Mouse (Mus musculus) CH12.LX (cell line): ENCODE data around the gene Dock3. TPM values are rescaled to one million over a fixed set of nuclear protein-coding genes. Genes with fewer than 3 reads are reported as not detected.

ENCODE experiments used
- DNase-seq: peaks from one replicate; pipeline ENCODE4 v3.0.0-alpha.2; 2013; ENCODE audit errors: extremely low read depth
- H3K27ac ChIP-seq: 2 replicates; pipeline ENCODE4 v1.5.1; 2012; ENCODE audit warnings: low read depth, mild to moderate bottlenecking, control low read depth, moderate library complexity; ENCODE audit not compliant: insufficient read depth
- H3K27me3 ChIP-seq: replicated peaks from 2 replicates; pipeline ENCODE3; 2012; ENCODE audit warnings: inconsistent platforms
- H3K36me3 ChIP-seq, 2 experiments: replicated peaks in 1 of 2; 2 replicates each; pipeline versions ENCODE3 to v1.6.1; 2012; ENCODE audit warnings: inconsistent platforms in 1 of 2, low read length in 1 of 2, mild to moderate bottlenecking in 1 of 2, mixed read lengths in 1 of 2, moderate library complexity in 1 of 2; ENCODE audit not compliant: control insufficient read depth in 1 of 2, insufficient read depth in 1 of 2
- H3K4me1 ChIP-seq, 2 experiments: 2 replicates each; pipeline ENCODE4 v1.6.1; 2012; ENCODE audit warnings: inconsistent platforms in 1 of 2, moderate library complexity in 1 of 2; ENCODE audit not compliant: insufficient read depth in 2 of 2, control insufficient read depth in 1 of 2
- H3K4me2 ChIP-seq: 2 replicates; pipeline ENCODE4 v1.6.1; 2012; ENCODE audit warnings: low read depth, mild to moderate bottlenecking, control low read depth; ENCODE audit not compliant: poor library complexity, insufficient read depth, severe bottlenecking
- H3K4me3 ChIP-seq, 3 experiments: fragments of 150-350 bp in 1 of 3; sonication (generic) in 1 of 3; replicated peaks in 1 of 3; 2 replicates each; pipeline versions ENCODE3 to v1.5.1; 2011 to 2012; ENCODE audit warnings: low read depth in 2 of 3, low read length in 2 of 3, mild to moderate bottlenecking in 2 of 3, moderate library complexity in 2 of 3, control low read depth in 1 of 3, improper control_type of control experiment in 1 of 3, inconsistent platforms in 1 of 3, mixed read lengths in 1 of 3; ENCODE audit not compliant: poor library complexity in 1 of 3
- H3K79me2 ChIP-seq: replicated peaks from 2 replicates; pipeline ENCODE4 v1.6.1; 2012; ENCODE audit warnings: mild to moderate bottlenecking, moderate library complexity; ENCODE audit not compliant: control insufficient read depth, poor library complexity, insufficient read depth, severe bottlenecking; ENCODE audit errors: extremely low read depth
- H3K9ac ChIP-seq: 2 replicates; pipeline ENCODE4 v1.6.1; 2012; ENCODE audit warnings: low read depth, mild to moderate bottlenecking, control low read depth, moderate library complexity; ENCODE audit not compliant: insufficient read depth
- H3K9me3 ChIP-seq: replicated peaks from 2 replicates; pipeline ENCODE3; 2012; ENCODE audit warnings: low read length, inconsistent platforms, mixed read lengths
- BHLHE40 ChIP-seq: IDR thresholded peaks from 2 replicates; pipeline ENCODE4 v1.6.1; 2011; ENCODE audit warnings: mild to moderate bottlenecking, low read depth, low read length, improper control_type of control experiment
- ELF1 ChIP-seq: IDR thresholded peaks from 2 replicates; pipeline ENCODE4 v1.6.1; 2014; ENCODE audit warnings: low read depth, mild to moderate bottlenecking, inconsistent platforms, low read length, improper control_type of control experiment
- EP300 ChIP-seq: IDR thresholded peaks from 2 replicates; pipeline ENCODE4 v1.6.1; 2011; ENCODE audit warnings: low read length, improper control_type of control experiment
- ETS1 ChIP-seq: conservative IDR thresholded peaks from 2 replicates; pipeline ENCODE4 v1.6.1; 2012; ENCODE audit warnings: low read depth, mild to moderate bottlenecking, inconsistent platforms, low read length, improper control_type of control experiment, moderate library complexity
- GABPA ChIP-seq: IDR thresholded peaks from 2 replicates; pipeline ENCODE4 v1.6.1; 2012; ENCODE audit warnings: low read depth, low read length, improper control_type of control experiment, inconsistent platforms; ENCODE audit not compliant: insufficient replicate concordance
- HCFC1 ChIP-seq: IDR thresholded peaks from 2 replicates; pipeline ENCODE4 v1.6.1; 2012; ENCODE audit warnings: low read depth, mild to moderate bottlenecking, inconsistent platforms, low read length, improper control_type of control experiment
- IRF4 ChIP-seq: IDR thresholded peaks from 2 replicates; pipeline ENCODE4 v1.6.1; 2014; ENCODE audit warnings: low read depth, mild to moderate bottlenecking, inconsistent platforms, low read length, improper control_type of control experiment
- JUN ChIP-seq: IDR thresholded peaks from 2 replicates; pipeline ENCODE4 v1.6.1; 2011; ENCODE audit warnings: low read depth, mild to moderate bottlenecking, low read length, improper control_type of control experiment, moderate library complexity; ENCODE audit not compliant: insufficient read depth
- JUND ChIP-seq: conservative IDR thresholded peaks from 2 replicates; pipeline ENCODE4 v1.6.1; 2011; ENCODE audit warnings: low read depth, low read length, improper control_type of control experiment
- KAT2A ChIP-seq: IDR thresholded peaks from 2 replicates; pipeline ENCODE4 v1.6.1; 2012; ENCODE audit warnings: low read length, improper control_type of control experiment, inconsistent platforms; ENCODE audit not compliant: insufficient replicate concordance
- MAFK ChIP-seq: IDR thresholded peaks from 2 replicates; pipeline ENCODE4 v1.6.1; 2011; ENCODE audit warnings: low read length, improper control_type of control experiment; ENCODE audit not compliant: insufficient replicate concordance
- MAX ChIP-seq: IDR thresholded peaks from 2 replicates; pipeline ENCODE4 v1.6.1; 2011; ENCODE audit warnings: low read length, improper control_type of control experiment
- MAZ ChIP-seq: IDR thresholded peaks from 2 replicates; pipeline ENCODE4 v1.6.1; 2012; ENCODE audit warnings: low read depth, mild to moderate bottlenecking, inconsistent platforms, low read length, improper control_type of control experiment, moderate library complexity
- MXI1 ChIP-seq: IDR thresholded peaks from 2 replicates; pipeline ENCODE4 v1.6.1; 2011; ENCODE audit warnings: mild to moderate bottlenecking, low read depth, low read length, improper control_type of control experiment
- MYC ChIP-seq: IDR thresholded peaks from 2 replicates; pipeline ENCODE4 v1.6.1; 2011; ENCODE audit warnings: low read depth, mild to moderate bottlenecking, improper control_type of control experiment, low read length
- NELFE ChIP-seq: IDR thresholded peaks from 2 replicates; pipeline ENCODE4 v1.6.1; 2011; ENCODE audit warnings: low read depth, low read length, improper control_type of control experiment
- NRF1 ChIP-seq: IDR thresholded peaks from 2 replicates; pipeline ENCODE4 v1.6.1; 2014; ENCODE audit warnings: low read depth, mild to moderate bottlenecking, inconsistent platforms, low read length, improper control_type of control experiment, moderate library complexity
- PAX5 ChIP-seq: IDR thresholded peaks from 2 replicates; pipeline ENCODE4 v1.6.1; 2012; ENCODE audit warnings: low read length, inconsistent platforms, mixed read lengths
- POLR2AphosphoS2 ChIP-seq: IDR thresholded peaks from 2 replicates; pipeline ENCODE4 v1.6.1; 2011; ENCODE audit warnings: low read depth, low read length, improper control_type of control experiment
- RCOR1 ChIP-seq: conservative IDR thresholded peaks from 2 replicates; pipeline ENCODE4 v1.6.1; 2012; ENCODE audit warnings: low read depth, mild to moderate bottlenecking, inconsistent platforms, low read length, improper control_type of control experiment
- TBP ChIP-seq: conservative IDR thresholded peaks from 2 replicates; pipeline ENCODE4 v1.6.1; 2011; ENCODE audit warnings: low read depth, low read length, improper control_type of control experiment
- UBTF ChIP-seq: IDR thresholded peaks from 2 replicates; pipeline ENCODE4 v1.6.1; 2012; ENCODE audit warnings: low read depth, mild to moderate bottlenecking, inconsistent platforms, low read length, improper control_type of control experiment, moderate library complexity
- USF1 ChIP-seq: IDR thresholded peaks from 2 replicates; pipeline ENCODE4 v1.6.1; 2014; ENCODE audit warnings: low read depth, mild to moderate bottlenecking, inconsistent platforms, low read length, improper control_type of control experiment
- ZC3H11A ChIP-seq: IDR thresholded peaks from 2 replicates; pipeline ENCODE4 v1.6.1; 2012; ENCODE audit warnings: low read depth, mild to moderate bottlenecking, inconsistent platforms, low read length, improper control_type of control experiment
- ZMIZ1 ChIP-seq: IDR thresholded peaks from 2 replicates; pipeline ENCODE4 v1.6.1; 2012; ENCODE audit warnings: low read depth, mild to moderate bottlenecking, inconsistent platforms, low read length, improper control_type of control experiment
- dilution Hi-C: fragments of 300-500 bp; cut with MboI; formaldehyde crosslinking; loops from 2 replicates; pipeline ENCODE4 v1.14.3; 2020; ENCODE audit warnings: low sequenced_read_pairs; ENCODE audit not compliant: extremely low pct_unique_long_range_greater_than_20kb, extremely low pct_ligation_motif_present
- in situ Hi-C: fragments of 300-500 bp; cut with MboI; formaldehyde crosslinking; loops from 3 replicates; pipeline ENCODE4 v1.14.3; 2019; ENCODE audit warnings: low sequenced_read_pairs, low pct_ligation_motif_present, low pct_unique_long_range_greater_than_20kb, mixed read lengths
- polyA plus RNA-seq: library from polyadenylated mRNA; unstranded; fragments of >175 nt; gene quantifications from 2 replicates; pipeline ENCODE4 v1.2.1, GENCODE M21; 2012; ENCODE audit warnings: low read depth; ENCODE audit not compliant: insufficient read length
- total RNA-seq, 2 experiments: library from RNA; depleted of rRNA; stranded (reverse); fragments of 300-350 nt in 1 of 2; fragments of >200 nt in 1 of 2; gene quantifications; 2 replicates each; pipeline ENCODE4 v1.2.3; 2012 to 2014

Gene Dock3
- total and polyA plus RNA-seq, 3 experiments: 0.30 TPM; not detected in 2

DNA sequence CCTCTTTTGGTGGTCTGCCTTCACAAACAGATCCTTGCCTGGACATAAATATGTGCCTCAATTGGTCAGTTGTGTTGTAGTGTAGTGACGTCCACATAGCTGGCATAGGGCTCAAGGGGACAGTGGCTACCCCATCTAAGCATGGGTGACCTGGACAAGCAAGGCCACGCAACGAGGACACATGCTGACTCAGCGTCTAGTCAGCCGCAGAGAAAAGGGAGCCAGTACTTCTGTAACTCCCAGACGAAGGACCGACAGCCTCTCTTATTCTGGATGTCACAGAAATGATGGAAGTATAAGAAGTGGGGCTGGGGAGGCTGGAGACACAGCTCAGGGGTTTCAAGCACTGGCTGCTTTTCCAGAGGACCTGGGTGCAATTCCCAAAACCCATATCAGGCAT, 45.9 kb upstream of the Dock3 start:
- Histone ChIP-seq H3K4me3 (no peak overlapping the region), H3K9ac (no peak overlapping the region), H3K27me3 (no peaks in the 10 kb centered on the region), H3K9me3 (no peaks in the 10 kb centered on the region), H3K79me2 (no peaks in the 10 kb centered on the region), H3K4me2 (no peak overlapping the region), H3K36me3 (peaks cover 0 to 54% of the 10 kb centered on the region in 2 experiments), H3K4me1 (peaks cover 23 to 46% of the 10 kb centered on the region in 2 experiments), H3K27ac (no peak overlapping the region)
- TF ChIP-seq GABPA (no peak), HCFC1 (no peak), ZC3H11A (no peak), ELF1 (no peak), ETS1 (no peak), MAFK (peak; percentile 85), MAZ (no peak), EP300 (no peak), NELFE (no peak)
- no peak for DNase-seq
- dilution Hi-C loops (no loop called here), in situ Hi-C loops (loop anchor here (25.0 kb wide), 1 partner anchor 615 kb away; the partner anchor contains the start of gene Grm2)

DNA sequence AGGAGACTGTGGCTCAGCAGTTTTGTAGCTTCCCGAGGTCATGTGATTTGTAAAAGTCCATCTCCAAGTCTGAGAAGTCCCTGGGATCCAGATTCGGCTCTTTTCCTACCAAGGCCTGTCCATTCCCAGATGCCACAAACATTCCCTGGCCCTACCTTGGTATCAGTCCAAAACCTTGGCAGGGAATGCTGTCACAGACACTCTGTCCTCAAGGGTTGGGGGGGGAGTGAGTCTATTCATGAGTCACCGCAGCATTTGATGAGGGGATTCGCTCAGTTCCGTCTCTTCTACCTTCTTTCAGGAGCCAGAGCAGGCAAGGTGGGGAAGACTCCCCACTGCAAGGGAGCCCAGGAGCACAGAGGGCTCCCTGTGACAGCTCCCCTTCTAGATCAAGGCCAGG, 44.0 kb upstream of the Dock3 start:
- in situ Hi-C loops: loop anchor here (25.0 kb wide), 1 partner anchor 613 kb away; the partner anchor contains the start of gene Grm2
- Histone ChIP-seq H3K9ac (no peak overlapping the region), H3K4me3 (no peak overlapping the region), H3K4me2 (no peak overlapping the region), H3K9me3 (no peaks in the 10 kb centered on the region), H3K4me1 (peaks cover 18 to 37% of the 10 kb centered on the region in 2 experiments), H3K36me3 (peaks cover 0 to 60% of the 10 kb centered on the region in 2 experiments), H3K27me3 (no peaks in the 10 kb centered on the region), H3K27ac (no peak overlapping the region), H3K79me2 (no peaks in the 10 kb centered on the region)
- TF ChIP-seq MXI1 (no peak), NRF1 (no peak)
- no peak for DNase-seq
- dilution Hi-C loops: no loop called here

DNA sequence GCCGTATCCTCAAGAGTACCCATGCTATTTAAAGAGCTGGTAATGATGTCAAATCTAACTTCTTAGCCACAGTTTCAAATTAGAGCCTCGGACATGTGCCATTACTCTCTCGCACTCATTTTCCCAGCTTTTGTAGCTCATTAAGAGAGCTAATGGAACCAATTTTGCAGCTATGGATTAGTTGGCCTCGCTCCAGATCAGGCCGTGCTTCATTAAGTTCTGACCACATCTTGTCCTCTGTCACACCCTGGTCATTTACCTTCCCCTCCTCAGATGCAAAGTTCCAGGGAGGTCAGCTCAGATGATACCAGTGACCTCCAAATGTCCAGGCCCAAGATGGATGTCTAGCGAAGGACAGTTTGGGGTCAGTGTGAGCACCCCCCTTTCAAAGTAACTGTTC, 43.0 kb upstream of the Dock3 start:
- dilution Hi-C loops: no loop called here
- TF ChIP-seq EP300 (no peak), MYC (no peak), MAFK (no peak), USF1 (no peak), BHLHE40 (no peak), PAX5 (no peak), HCFC1 (no peak), RCOR1 (no peak), UBTF (no peak), IRF4 (no peak), JUN (no peak), KAT2A (no peak), ZMIZ1 (no peak), MAX (no peak), JUND (no peak), POLR2AphosphoS2 (no peak), TBP (no peak), GABPA (no peak)

More for the DNA sequence above, 43.0 kb upstream of the Dock3 start:
- H3K79me2 ChIP-seq: no peaks in the 10 kb centered on the region
- DNase-seq: no peak
- no peak overlapping the region for H3K4me2 ChIP-seq
- peaks cover 0 to 65% of the 10 kb centered on the region in 2 experiments for H3K36me3 ChIP-seq
- H3K9me3 ChIP-seq: no peaks in the 10 kb centered on the region
- H3K27me3 ChIP-seq: no peaks in the 10 kb centered on the region
- H3K4me3 ChIP-seq: no peak overlapping the region
- H3K9ac ChIP-seq: no peak overlapping the region
- H3K4me1 ChIP-seq: peaks cover 16 to 37% of the 10 kb centered on the region in 2 experiments
- no peak overlapping the region for H3K27ac ChIP-seq
- in situ Hi-C loops: loop anchor here (25.0 kb wide), 1 partner anchor 612 kb away; the partner anchor contains the start of gene Grm2
